Mouse (Mus musculus) heart, postnatal 0 days (tissue): ENCODE data around the gene Tatdn3.

ENCODE experiments used
- CTCF ChIP-seq: IDR thresholded peaks from 2 replicates; pipeline ENCODE4 v1.5.1; 2016; ENCODE audit warnings: antibody characterized with exemption, control low read depth, low read depth
- EP300 ChIP-seq: IDR thresholded peaks from 2 replicates; pipeline ENCODE4 v1.6.1; 2016; ENCODE audit warnings: antibody characterized with exemption, low read depth

- no peak for TF ChIP-seq CTCF
- no peak for TF ChIP-seq EP300
These were observed 44.6 kb upstream of the Tatdn3 start for GRCm38 (mm10) chr1:191107306-191107705.
